Mouse (Mus musculus): ENCODE data around the gene Irgq.
A peak's percentile ranks its signal among the peaks of the same experiment; 100 is the strongest.
"Not testable (repeated sequence)": the region's sequence is repeated elsewhere in the genome, so short reads cannot be mapped to it uniquely, and the experiment has no call there.

The Irgq gene

DNA sequence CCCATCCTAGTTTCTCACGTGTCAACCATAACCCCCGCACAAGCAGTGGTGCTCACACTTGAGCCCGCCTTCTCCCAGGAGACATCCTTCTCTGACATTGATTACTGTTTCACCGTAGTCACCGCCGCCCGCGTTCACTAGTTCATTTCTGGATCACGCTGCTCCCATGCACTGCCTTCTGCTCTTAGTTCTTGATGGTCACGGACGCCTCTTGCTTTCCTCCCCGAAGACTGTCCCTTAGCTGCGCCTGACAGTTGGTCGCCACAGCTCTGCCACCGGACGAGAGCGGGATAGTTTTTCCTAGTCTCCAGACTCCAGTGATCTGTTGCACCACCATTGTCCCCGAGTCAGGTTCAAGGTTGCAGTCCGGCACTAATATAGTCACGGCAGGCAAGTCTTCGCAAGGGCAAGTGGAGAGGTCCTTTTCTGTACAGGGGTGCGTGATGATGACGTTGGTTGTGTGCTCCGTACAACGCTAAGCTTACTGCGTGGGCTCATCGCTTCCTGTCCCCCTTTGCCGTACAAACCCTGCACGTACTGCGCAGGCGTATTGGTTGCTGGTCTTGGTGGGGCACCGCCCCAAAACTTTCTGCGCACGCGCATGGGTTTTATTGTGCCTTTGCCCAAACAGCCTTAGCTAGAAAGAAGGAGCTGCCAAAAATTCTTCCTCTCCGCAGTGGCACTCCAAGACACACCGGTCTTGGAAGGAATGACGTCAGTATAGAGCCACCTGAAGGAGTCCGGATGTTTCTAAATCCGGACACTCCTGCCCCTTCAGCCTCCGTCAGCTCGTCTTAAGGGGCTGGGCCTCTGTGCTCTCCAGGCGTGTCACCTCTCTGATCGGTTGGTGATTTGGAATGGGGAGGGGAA, at the start of gene Irgq:
Gene Irgq (plus strand): TSS at position 628 of the 870 bp plus-strand sequence.
- DNase-seq (ENCODE audit: low read depth, low spot score) = peak; percentile 96

GRCm38 (mm10) chr7:24480986-24481473, 49.5 kb upstream of the Irgq start:
- no peak for DNase-seq (ENCODE audit: low read depth, low spot score)

GRCm38 (mm10) chr7:24481474-24482207, 48.8 kb upstream of the Irgq start, which contains the start of gene Cadm4:
Gene Cadm4 (plus strand): TSS chr7:24482023.
- peak; percentile 74 for DNase-seq (ENCODE audit: low read depth, low spot score)

DNA sequence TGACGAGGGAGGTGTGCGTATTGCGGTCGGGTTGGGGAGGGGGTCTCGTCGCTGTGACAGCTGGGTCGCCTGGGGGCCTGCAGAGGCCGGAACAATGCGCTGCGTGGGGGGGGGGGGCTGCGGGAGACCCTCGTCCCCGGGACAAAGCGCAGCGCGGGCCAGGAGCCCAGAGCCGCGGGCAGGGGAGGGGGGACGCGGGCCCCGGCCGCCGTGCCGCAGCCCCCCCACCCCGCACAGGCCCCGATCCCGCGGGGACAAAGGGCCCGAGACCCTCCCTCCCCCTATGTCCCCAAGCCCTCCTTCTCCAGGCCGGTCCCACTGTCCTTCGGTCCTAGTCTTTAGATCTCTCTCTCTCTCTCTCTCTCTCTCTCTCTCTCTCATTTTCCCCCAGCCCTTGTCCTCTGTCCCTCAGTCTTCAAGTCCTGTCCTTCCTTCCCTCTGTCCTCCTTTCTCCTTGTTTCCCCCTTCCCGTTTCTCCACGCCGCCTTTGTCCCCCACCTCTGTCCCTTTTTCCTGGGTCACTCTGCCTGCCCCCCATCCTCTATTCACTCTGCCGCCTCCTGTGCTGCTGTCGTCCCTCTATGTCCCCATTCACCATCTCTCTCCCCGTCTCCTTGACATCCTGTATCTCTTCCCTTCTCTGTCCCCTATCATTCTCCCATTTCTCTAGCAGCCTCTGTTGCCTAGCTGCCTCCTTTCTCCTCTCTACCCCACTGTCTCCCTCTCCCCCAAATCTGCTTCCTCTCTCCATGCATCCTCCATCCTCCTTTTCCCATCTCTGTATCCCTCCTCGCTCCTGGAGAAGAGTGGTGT, 48.1 kb upstream of the Irgq start:
- DNase-seq (ENCODE audit: low read depth, low spot score) = no peak

DNA sequence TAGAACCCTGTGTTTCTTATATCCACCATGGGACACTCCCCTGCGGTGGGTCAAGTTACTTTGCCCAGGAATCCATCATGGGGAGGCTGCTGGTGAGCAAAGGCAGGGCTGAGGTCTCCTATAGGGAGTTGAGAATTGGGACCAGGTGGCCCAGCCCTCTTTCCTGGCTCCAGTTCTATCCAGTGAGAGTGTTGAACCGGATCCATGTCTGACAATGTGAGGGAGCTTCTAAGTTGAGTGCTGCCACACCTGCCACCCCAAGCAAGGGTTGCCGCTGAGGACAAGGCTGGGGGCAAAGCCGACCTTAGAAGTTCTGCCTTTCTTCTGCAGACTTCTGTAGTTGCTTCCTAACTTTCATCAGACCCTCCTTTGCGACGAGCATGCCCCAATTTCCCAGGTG, 47.2 kb upstream of the Irgq start:
- not testable (repeated sequence) for DNase-seq (ENCODE audit: low read depth, low spot score)

DNA sequence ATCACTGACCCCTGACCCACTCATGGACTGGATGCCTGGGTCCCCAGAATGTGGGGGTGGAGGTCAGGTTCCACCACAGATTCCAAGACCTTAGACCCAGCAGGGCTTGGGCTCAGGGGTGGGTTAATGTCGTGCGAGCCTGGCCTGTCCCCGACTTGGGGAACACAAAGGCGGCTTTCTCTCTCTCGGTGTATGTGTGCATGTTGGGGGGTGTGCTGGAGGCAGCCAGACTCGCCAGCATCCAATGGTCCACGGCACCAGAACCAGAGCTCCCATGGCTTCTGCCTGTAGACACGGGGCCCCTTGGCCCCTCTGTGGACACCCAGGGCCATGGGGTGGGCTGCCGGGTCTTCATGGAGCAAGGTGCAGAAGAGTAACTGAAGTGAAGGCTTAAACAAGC, 45.0 kb upstream of the Irgq start:
- no peak for DNase-seq (ENCODE audit: low read depth, low spot score)

DNA sequence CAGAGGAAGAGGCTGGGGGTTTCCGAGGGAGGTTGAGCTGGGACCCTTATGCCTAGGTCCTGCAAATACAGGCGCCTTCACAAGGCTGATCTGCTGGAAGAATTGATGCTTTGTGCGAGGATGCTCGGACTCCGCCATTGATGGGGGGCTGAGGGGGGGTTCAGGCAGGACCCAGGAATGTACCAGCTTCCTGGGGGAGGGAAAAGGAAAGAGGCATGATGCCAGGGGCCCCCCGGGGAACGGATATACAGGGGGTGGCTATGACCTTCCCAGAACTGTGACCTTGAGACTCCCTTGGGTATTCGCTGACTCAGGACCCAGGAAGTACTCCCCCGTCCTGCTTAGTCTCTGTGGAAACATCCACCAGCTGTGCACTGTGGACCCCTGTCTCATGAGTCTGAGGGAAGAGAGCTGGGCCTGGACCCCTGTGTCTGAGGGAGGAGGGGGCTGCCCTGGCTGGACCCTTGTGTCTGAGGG, 43.8 kb upstream of the Irgq start:
- no peak for DNase-seq (ENCODE audit: low read depth, low spot score)

GRCm38 (mm10) chr7:24487403-24487802, 43.1 kb upstream of the Irgq start:
- no peak for DNase-seq (ENCODE audit: low read depth, low spot score)

GRCm38 (mm10) chr7:24488303-24488702, 42.2 kb upstream of the Irgq start:
- no peak for DNase-seq (ENCODE audit: low read depth, low spot score)

DNA sequence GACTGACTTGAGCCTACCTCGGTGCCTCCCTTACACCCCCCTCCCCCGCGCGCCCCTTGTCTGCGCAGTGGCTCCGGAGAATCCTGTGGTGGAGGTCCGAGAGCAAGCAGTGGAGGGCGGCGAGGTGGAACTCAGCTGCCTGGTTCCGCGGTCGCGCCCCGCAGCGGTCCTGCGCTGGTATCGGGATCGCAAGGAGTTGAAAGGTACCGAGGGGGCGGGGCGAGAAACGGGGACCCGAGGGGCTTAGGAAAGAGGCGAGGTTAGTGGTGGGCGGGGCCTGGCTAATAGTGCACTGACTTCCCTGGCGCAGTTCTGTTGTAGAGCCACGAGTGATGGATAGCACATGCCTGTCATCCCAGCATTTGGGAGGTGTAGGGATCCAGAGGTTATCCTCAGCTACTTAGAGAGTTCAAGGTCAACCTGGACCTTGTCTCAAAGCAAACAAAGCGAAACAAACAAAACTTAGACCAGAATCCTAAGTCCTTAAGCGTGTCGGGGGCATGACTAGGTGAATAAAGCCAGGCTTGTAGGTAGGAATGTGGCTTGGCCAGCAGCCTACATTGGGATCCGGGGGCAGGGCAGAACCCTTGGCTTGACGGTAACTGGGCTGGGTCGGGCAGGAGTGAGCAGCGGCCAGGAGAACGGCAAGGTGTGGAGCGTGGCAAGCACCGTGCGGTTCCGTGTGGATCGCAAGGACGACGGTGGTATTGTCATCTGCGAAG, 30.5 kb upstream of the Irgq start:
- no peak for DNase-seq (ENCODE audit: low read depth, low spot score)

- no peak for DNase-seq (ENCODE audit: low read depth, low spot score)
These were observed 29.6 kb upstream of the Irgq start for GRCm38 (mm10) chr7:24500929-24501328.

DNA sequence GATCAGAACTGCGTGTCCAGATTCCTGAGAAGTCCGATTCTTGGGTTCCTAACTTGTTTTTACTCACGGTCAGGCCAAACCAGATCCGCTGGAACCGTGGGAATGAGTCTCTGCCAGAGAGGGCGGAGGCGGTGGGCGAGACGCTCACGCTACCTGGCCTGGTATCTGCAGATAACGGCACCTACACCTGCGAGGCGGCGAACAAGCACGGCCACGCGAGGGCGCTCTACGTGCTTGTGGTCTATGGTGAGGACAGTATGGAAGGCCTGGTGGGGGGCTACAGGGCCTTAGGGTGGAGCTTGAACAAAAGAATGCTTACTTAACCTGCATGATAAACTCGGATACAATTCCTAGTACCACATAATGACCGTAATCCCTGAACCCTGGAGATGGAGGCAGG, 29.0 kb upstream of the Irgq start:
- DNase-seq (ENCODE audit: low read depth, low spot score) = no peak

DNA sequence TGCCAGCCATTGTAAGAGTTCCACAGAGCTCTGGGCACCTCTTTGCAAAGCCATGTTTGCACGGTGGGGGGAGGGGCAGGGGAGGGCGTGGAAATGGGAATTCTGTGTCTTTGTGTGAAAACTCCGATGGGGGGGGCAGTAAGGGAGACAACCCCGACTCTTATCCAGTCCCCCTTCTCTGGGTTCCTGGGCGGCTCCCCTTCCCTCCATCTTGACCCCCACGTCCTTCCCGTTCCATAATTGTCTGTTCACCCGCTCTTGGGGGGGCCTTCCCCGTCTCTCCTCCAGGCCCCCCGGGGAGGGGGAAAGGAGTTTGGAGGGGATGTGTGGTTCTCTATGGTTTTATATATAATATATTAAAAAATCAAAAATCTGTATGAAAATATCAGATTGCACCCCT, 26.5 kb upstream of the Irgq start:
- DNase-seq (ENCODE audit: low read depth, low spot score) = no peak

DNA sequence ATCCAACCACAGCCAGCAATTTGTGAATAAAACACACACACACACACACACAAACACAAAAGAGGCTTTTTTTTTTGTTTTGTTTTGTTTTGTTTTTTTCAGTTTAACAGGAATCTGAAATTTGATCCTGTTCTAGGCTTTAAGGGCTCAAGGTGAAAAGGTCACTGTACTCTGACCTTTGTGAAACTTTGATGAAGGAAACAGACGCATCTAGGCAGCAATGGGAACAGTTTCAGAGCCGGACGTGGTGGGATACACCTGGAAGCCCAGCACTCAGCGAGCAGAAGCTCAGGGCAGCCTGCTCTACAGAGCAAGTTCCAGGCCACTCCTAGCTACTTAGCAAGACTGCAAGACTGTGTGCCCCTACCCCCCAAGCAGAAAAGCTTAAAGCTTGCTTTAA, 25.6 kb upstream of the Irgq start:
- no peak for DNase-seq (ENCODE audit: low read depth, low spot score)

GRCm38 (mm10) chr7:24505447-24506064, 24.9 kb upstream of the Irgq start:
- DNase-seq (ENCODE audit: low read depth, low spot score) = no peak

GRCm38 (mm10) chr7:24506065-24506459, 24.4 kb upstream of the Irgq start:
- no peak for DNase-seq (ENCODE audit: low read depth, low spot score)

DNA sequence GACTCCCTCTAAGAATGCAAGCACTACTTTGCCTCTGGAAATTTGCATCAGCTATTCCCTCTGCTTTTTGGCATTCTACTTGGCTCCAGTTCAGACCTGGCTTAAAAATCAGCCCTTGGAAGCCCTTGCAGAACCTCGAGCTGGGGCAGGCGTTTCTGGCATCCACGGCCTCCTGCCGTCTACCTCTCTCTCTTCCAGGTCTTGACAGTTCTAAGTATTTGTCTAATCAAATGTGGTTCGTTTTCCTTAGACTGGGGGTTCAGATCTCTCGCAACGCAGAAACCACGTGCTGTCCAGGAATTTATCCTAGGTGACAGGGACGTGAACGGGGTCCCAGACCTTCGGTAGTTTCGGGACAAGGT, 24.0 kb upstream of the Irgq start:
- no peak for DNase-seq (ENCODE audit: low read depth, low spot score)

- peak; percentile 70 for DNase-seq (ENCODE audit: low read depth, low spot score)
These were observed 23.4 kb upstream of the Irgq start, which contains the start of gene Zfp428 for GRCm38 (mm10) chr7:24506838-24507725. Gene Zfp428 (plus strand): TSS chr7:24507006.

DNA sequence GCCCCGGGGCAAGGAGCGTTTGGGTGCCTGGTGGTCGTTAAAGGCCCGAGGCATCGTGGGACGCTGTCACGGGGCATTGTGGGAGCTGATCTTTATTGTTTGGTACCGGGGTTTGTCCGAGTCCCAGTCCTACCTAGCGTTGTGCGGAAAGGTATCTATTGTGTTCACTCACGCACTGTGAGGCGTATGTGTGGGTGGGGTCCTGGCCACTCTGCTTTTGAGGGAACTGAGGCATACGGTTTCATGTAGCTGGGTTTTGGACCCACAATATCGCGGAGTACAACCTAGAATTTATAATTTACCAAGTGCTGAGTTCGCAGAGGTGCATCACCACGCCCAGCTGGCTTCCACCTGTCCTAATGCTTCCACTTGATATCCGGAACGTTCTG, 22.8 kb upstream of the Irgq start:
- DNase-seq (ENCODE audit: low read depth, low spot score) = no peak

DNA sequence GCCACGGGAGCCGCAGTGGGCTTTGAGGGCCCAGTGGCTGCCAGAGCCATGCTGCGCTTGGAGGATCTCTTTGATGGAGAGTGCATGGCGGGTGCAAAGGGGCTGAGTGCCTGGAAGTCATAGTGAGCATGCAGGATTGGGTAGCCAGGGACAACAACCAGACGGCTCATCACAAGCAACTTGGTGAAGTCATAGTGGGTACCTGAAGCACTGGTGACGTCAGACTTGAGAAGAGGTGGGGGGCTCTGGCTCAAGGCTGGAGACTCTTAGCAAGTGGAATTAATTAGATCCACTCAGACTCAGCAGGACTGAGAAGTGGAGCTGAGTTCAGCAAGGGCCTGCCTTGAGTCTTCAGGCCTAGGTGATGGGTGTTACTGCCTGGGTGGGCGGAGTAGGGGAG, 18.1 kb upstream of the Irgq start, which contains the start of gene AC161166.1:
Gene AC161166.1 (minus strand): TSS at position 101 of the 400 bp plus-strand sequence.
- DNase-seq (ENCODE audit: low read depth, low spot score) = no peak

Data from WW6 (cell line).